Mouse (Mus musculus): ENCODE results near the gene Ttc7b. TPM values are rescaled to one million over a fixed set of nuclear protein-coding genes. Genes with fewer than 3 reads are reported as not detected.

The Ttc7b gene
- polyA plus RNA-seq, 1 experiment from 2014 or later: 2.4 TPM

DNA sequence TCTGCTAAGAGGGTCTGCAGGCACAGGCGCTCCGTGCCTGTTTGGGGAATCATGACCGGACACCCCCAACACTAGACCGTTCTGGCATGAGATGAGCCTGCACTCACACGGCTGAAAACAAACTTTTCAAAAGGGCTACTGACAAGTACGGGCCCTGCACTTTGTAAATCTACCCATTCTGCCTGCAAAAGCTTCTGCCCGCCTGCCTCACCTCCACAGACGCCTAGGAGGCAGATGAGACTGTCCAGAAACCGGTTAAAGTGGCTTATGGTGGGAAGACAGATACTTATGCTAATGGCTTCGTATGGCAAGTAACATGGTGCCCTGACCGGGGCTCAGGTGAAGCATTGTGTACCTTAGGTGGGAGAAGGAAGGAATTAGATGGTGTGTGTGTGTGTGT, 16.5 kb upstream of the Ttc7b start:
- TF ChIP-seq EP300 (optimal IDR thresholded peaks at IDR 0.05): no peak
- no peak for TF ChIP-seq CTCF (IDR thresholded peaks at IDR 0.05; ENCODE audit: low read depth)
- DNase-seq (ENCODE audit: low spot score): no peak
- H3K9me3 ChIP-seq (ENCODE audit: control insufficient read depth, low read length): no peaks in the 10 kb centered on the region

DNA sequence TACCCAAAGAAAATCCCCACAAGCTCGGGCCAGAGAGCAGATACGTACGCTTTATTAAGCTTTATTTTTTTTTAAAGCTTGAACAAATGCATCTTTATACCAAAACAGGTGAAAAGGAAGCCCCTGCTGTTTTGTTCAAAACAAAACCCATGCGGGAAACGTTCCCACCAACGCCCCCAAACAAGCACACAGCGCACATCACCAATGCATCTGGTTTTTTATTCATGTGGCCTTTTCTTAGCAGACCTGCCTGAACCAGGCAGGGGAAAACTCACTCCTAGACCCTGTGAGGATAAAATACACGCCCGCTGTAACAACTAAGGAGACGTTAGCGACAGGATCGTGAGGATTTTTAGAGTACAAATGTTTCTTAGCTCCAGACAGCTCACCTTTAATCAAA, 14.4 kb upstream of the Ttc7b start:
- H3K27me3 ChIP-seq (ENCODE audit: control insufficient read depth, insufficient read depth, low read length): no peaks in the 10 kb centered on the region
- H3K4me2 ChIP-seq (replicated peaks; ENCODE audit: low read depth): no peak overlapping the region
- no peak overlapping the region for H3K9ac ChIP-seq (ENCODE audit: low read length)
- DNase-seq (ENCODE audit: low spot score) (no peak), ATAC-seq (ENCODE audit: low FRiP score, low TSS enrichment) (no peak)
- WGBS: 79% methylated on average over 12 of the region's 12 CpGs
- H3K4me1 ChIP-seq (replicated peaks; ENCODE audit: control insufficient read depth, insufficient read depth): no peaks in the 10 kb centered on the region
- H3K27ac ChIP-seq (replicated peaks): no peak overlapping the region
- H3K36me3 ChIP-seq (ENCODE audit: control insufficient read depth, insufficient read depth, low read length): no peaks in the 10 kb centered on the region
- H3K9me3 ChIP-seq (ENCODE audit: control insufficient read depth, low read length): no peaks in the 10 kb centered on the region
- H3K4me3 ChIP-seq (ENCODE audit: low read depth, low read length): no peak overlapping the region
- TF ChIP-seq CTCF (IDR thresholded peaks at IDR 0.05; ENCODE audit: low read depth) (no peak), EP300 (optimal IDR thresholded peaks at IDR 0.05) (no peak)

More for the DNA sequence above, 16.5 kb upstream of the Ttc7b start:
- H3K27ac ChIP-seq (replicated peaks): no peak overlapping the region
- no peaks in the 10 kb centered on the region for H3K36me3 ChIP-seq (ENCODE audit: control insufficient read depth, insufficient read depth, low read length)
- H3K4me2 ChIP-seq (replicated peaks; ENCODE audit: low read depth): no peak overlapping the region
- H3K4me3 ChIP-seq (ENCODE audit: low read depth, low read length): no peak overlapping the region
- no peaks in the 10 kb centered on the region for H3K27me3 ChIP-seq (ENCODE audit: control insufficient read depth, insufficient read depth, low read length)
- ATAC-seq (ENCODE audit: low FRiP score, low TSS enrichment): no peak
- WGBS: 64% methylated on average over 11 of the region's 11 CpGs
- no peaks in the 10 kb centered on the region for H3K4me1 ChIP-seq (replicated peaks; ENCODE audit: control insufficient read depth, insufficient read depth)
- H3K9ac ChIP-seq (ENCODE audit: low read length): no peak overlapping the region

DNA sequence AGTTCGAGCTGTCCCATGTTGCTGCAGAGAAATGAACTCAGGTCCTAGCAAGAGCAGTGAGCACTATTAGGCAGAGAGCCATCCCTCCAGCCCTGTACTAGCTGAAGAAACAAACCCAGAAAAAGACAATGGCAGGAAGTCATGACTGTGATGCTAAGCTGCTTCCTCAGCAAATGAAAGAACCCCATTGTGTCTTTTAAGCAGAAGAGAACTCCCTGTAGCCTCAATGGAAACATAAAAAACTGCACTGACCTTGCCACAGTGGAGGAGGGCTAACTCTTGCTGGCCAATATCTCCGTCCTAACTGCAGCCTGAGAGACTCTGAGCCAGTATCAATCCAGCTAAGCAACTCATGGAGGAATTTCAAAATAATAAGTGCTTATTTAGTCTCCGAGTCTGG, 13.4 kb upstream of the Ttc7b start:
- TF ChIP-seq EP300 (optimal IDR thresholded peaks at IDR 0.05): no peak
- TF ChIP-seq CTCF (IDR thresholded peaks at IDR 0.05; ENCODE audit: low read depth): no peak
- H3K4me3 ChIP-seq (ENCODE audit: low read depth, low read length): no peak overlapping the region
- 48% methylated on average over 3 of the region's 3 CpGs for WGBS
- H3K4me1 ChIP-seq (replicated peaks; ENCODE audit: control insufficient read depth, insufficient read depth): no peaks in the 10 kb centered on the region
- no peaks in the 10 kb centered on the region for H3K27me3 ChIP-seq (ENCODE audit: control insufficient read depth, insufficient read depth, low read length)
- DNase-seq (ENCODE audit: low spot score) (no peak), ATAC-seq (ENCODE audit: low FRiP score, low TSS enrichment) (no peak)
- H3K9me3 ChIP-seq (ENCODE audit: control insufficient read depth, low read length): no peaks in the 10 kb centered on the region
- H3K27ac ChIP-seq (replicated peaks): no peak overlapping the region
- H3K36me3 ChIP-seq (ENCODE audit: control insufficient read depth, insufficient read depth, low read length): no peaks in the 10 kb centered on the region
- H3K9ac ChIP-seq (ENCODE audit: low read length): no peak overlapping the region
- H3K4me2 ChIP-seq (replicated peaks; ENCODE audit: low read depth): no peak overlapping the region

DNA sequence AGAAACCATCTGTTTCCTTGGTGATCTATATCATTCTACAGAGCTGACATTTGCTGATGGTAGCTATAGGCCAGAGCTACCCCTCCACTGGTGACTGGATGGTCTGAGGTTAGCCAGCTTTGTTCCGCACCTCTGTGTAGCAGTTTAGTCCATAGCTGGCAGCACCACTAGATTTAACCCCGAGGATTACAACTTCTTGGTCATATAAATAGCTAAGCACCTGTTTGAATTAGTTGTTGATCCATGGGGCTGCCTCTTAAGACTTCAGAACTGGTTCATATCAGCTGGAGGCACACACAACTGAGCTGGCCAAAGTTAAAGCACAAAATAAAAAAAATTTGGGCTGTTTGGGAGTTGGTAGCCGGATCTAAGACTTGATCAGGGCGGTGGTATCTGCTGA, 12.6 kb upstream of the Ttc7b start:
- H3K27me3 ChIP-seq (ENCODE audit: control insufficient read depth, insufficient read depth, low read length): no peaks in the 10 kb centered on the region
- DNase-seq (ENCODE audit: low spot score) (no peak), ATAC-seq (ENCODE audit: low FRiP score, low TSS enrichment) (no peak)
- no peaks in the 10 kb centered on the region for H3K4me1 ChIP-seq (replicated peaks; ENCODE audit: control insufficient read depth, insufficient read depth)
- TF ChIP-seq CTCF (IDR thresholded peaks at IDR 0.05; ENCODE audit: low read depth) (no peak), EP300 (optimal IDR thresholded peaks at IDR 0.05) (no peak)
- no peak overlapping the region for H3K4me3 ChIP-seq (ENCODE audit: low read depth, low read length)
- no peaks in the 10 kb centered on the region for H3K9me3 ChIP-seq (ENCODE audit: control insufficient read depth, low read length)
- 79% methylated on average over 4 of the region's 4 CpGs for WGBS
- H3K36me3 ChIP-seq (ENCODE audit: control insufficient read depth, insufficient read depth, low read length): no peaks in the 10 kb centered on the region
- no peak overlapping the region for H3K9ac ChIP-seq (ENCODE audit: low read length)
- no peak overlapping the region for H3K27ac ChIP-seq (replicated peaks)
- H3K4me2 ChIP-seq (replicated peaks; ENCODE audit: low read depth): no peak overlapping the region

DNA sequence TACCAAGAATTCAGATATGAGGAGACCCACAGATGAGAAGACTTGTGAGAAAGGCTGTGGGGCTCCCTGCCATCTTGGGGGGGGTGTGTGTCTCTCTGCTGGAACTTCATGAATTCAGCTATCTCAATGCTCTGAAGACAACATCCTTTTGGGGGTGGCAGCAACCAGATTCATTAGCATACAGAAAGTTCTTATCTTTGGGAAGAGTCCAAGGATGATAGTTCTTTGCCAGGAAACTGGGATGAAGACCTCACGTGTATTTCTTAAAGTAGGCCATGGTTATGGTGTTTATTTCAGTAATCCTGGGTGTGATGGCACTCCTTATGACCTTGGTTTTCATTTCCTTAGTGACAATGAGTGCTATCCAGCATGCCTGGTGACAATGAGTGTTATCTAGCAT, 11.1 kb upstream of the Ttc7b start:
- Histone ChIP-seq H3K4me1 (replicated peaks; ENCODE audit: control insufficient read depth, insufficient read depth) (no peaks in the 10 kb centered on the region), H3K4me2 (replicated peaks; ENCODE audit: low read depth) (no peak overlapping the region), H3K4me3 (ENCODE audit: low read depth, low read length) (no peak overlapping the region), H3K9ac (ENCODE audit: low read length) (no peak overlapping the region), H3K27ac (replicated peaks) (no peak overlapping the region), H3K36me3 (ENCODE audit: control insufficient read depth, insufficient read depth, low read length) (no peaks in the 10 kb centered on the region), H3K27me3 (ENCODE audit: control insufficient read depth, insufficient read depth, low read length) (no peaks in the 10 kb centered on the region), H3K9me3 (ENCODE audit: control insufficient read depth, low read length) (no peaks in the 10 kb centered on the region)
- WGBS: 43% methylated on average over 1 of the region's 1 CpGs
- DNase-seq (ENCODE audit: low spot score) (no peak), ATAC-seq (ENCODE audit: low FRiP score, low TSS enrichment) (no peak)
- TF ChIP-seq CTCF (IDR thresholded peaks at IDR 0.05; ENCODE audit: low read depth) (no peak), EP300 (optimal IDR thresholded peaks at IDR 0.05) (no peak)

DNA sequence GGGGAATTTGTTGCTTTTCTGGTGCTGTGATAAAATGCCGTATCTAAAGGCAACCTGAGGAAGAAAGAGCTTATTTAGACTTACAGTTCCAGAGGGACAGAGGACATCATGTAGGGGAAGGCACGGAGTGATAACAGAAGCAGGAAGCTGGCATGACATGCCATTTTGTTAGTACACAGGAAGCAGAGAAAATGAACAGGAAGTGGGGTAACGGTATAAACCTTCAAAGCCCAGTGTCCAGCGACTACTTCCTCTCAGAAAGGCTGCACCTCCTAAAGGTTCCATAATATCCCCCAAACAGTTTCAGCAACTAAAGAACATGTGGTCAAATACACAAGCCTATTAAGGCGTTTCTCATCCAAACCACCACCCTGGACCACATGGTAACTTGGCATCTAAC, 10.2 kb upstream of the Ttc7b start:
- no peaks in the 10 kb centered on the region for H3K9me3 ChIP-seq (ENCODE audit: control insufficient read depth, low read length)
- ATAC-seq (ENCODE audit: low FRiP score, low TSS enrichment) (no peak), DNase-seq (ENCODE audit: low spot score) (no peak)

More for the DNA sequence above, 10.2 kb upstream of the Ttc7b start:
- Histone ChIP-seq H3K4me1 (replicated peaks; ENCODE audit: control insufficient read depth, insufficient read depth) (no peaks in the 10 kb centered on the region), H3K9ac (ENCODE audit: low read length) (no peak overlapping the region), H3K27me3 (ENCODE audit: control insufficient read depth, insufficient read depth, low read length) (no peaks in the 10 kb centered on the region), H3K36me3 (ENCODE audit: control insufficient read depth, insufficient read depth, low read length) (no peaks in the 10 kb centered on the region), H3K27ac (replicated peaks) (no peak overlapping the region), H3K4me2 (replicated peaks; ENCODE audit: low read depth) (no peak overlapping the region), H3K4me3 (ENCODE audit: low read depth, low read length) (no peak overlapping the region)
- 83% methylated on average over 5 of the region's 5 CpGs for WGBS
- no peak for TF ChIP-seq CTCF (IDR thresholded peaks at IDR 0.05; ENCODE audit: low read depth)
- no peak for TF ChIP-seq EP300 (optimal IDR thresholded peaks at IDR 0.05)
